Mouse (Mus musculus) liver, embryonic 14 days (tissue): Measurements from ENCODE around the gene Cd320. TPM values are rescaled to one million over a fixed set of nuclear protein-coding genes. Genes with fewer than 3 reads are reported as not detected.

Experiments used
- polyA plus RNA-seq: library from polyadenylated mRNA; depleted of rRNA; stranded (reverse); fragments of >200 nt; gene quantifications from 2 replicates; pipeline ENCODE4 v1.2.3, GENCODE M21; 2012; rRNA removed

The Cd320 gene
- polyA plus RNA-seq = 6.8 TPM in 2 replicates

GRCm38 (mm10) chr17:33842966-33843795, at the start of gene Cd320:
Cd320 (plus strand) TSS chr17:33843091.

GRCm38 (mm10) chr17:33810334-33811141, 32.4 kb upstream of the Cd320 start, which contains the start of gene Kank3:
Kank3 (plus strand) TSS chr17:33810519.

GRCm38 (mm10) chr17:33824084-33824996, 18.6 kb upstream of the Cd320 start, which contains the start of the genes Rps28 and Ndufa7:
Rps28 (minus strand) TSS chr17:33824562.
Ndufa7 (plus strand) TSS chr17:33824572.

GRCm38 (mm10) chr17:33873537-33873936, 30.6 kb downstream of the Cd320 start, which contains the start of gene Gm7029:
Gm7029 (plus strand) TSS chr17:33873837.

GRCm38 (mm10) chr17:33890533-33891059, 47.7 kb downstream of the Cd320 start, which contains the start of gene Kifc1:
Kifc1 (minus strand) TSS chr17:33890661.

Other genes with a start within 250 kb of the Cd320 start
- 18.4 and 23.1 TPM in 2 replicates for gene Zfp414, start 214.0 kb upstream of the Cd320 start, polyA plus RNA-seq
- 1.1 and 1.8 TPM in 2 replicates for gene Pram1, start 205.0 kb upstream of the Cd320 start, polyA plus RNA-seq
- gene Hnrnpm, start 156.2 kb upstream of the Cd320 start, polyA plus RNA-seq = 158 and 161 TPM in 2 replicates
- gene March2, start 124.4 kb upstream of the Cd320 start, polyA plus RNA-seq = 133 and 171 TPM in 2 replicates
- gene Rab11b, start 82.6 kb upstream of the Cd320 start, polyA plus RNA-seq = 84.2 and 94.7 TPM in 2 replicates
- gene Angptl4, start 61.3 kb upstream of the Cd320 start, polyA plus RNA-seq = 5.3 and 6.5 TPM in 2 replicates
- gene Kank3, start 32.6 kb upstream of the Cd320 start, polyA plus RNA-seq = 7.5 and 8.2 TPM in 2 replicates
- 798 and 847 TPM in 2 replicates for gene Rps28, start 18.5 kb upstream of the Cd320 start, polyA plus RNA-seq
- 125 and 147 TPM in 2 replicates for gene Ndufa7, start 18.5 kb upstream of the Cd320 start, polyA plus RNA-seq
- not detected in 2 replicates for gene Gm7029, start 30.7 kb downstream of the Cd320 start, polyA plus RNA-seq
- 37.2 and 40.2 TPM in 2 replicates for gene Kifc1, start 47.6 kb downstream of the Cd320 start, polyA plus RNA-seq
- 0.45 and 0.64 TPM in 2 replicates for gene Platr17, start 62.0 kb downstream of the Cd320 start, polyA plus RNA-seq
- 13.5 and 16.7 TPM in 2 replicates for gene Daxx, start 66.3 kb downstream of the Cd320 start, polyA plus RNA-seq
- gene Tapbp, start 72.8 kb downstream of the Cd320 start, polyA plus RNA-seq = 8.7 and 12.3 TPM in 2 replicates
- 10.9 and 11.4 TPM in 2 replicates for gene Zbtb22, start 72.8 kb downstream of the Cd320 start, polyA plus RNA-seq
- gene Rgl2, start 86.5 kb downstream of the Cd320 start, polyA plus RNA-seq = 15.3 and 15.4 TPM in 2 replicates
- gene Pfdn6, start 97.3 kb downstream of the Cd320 start, polyA plus RNA-seq = 72.9 and 74.1 TPM in 2 replicates
- gene Wdr46, start 97.6 kb downstream of the Cd320 start, polyA plus RNA-seq = 17.6 and 21.4 TPM in 2 replicates
- 1.0 and 1.2 TPM in 2 replicates for gene B3galt4, start 108.4 kb downstream of the Cd320 start, polyA plus RNA-seq
- gene Vps52, start 112.7 kb downstream of the Cd320 start, polyA plus RNA-seq = 15.7 and 18.1 TPM in 2 replicates
- 1,154 and 1,315 TPM in 2 replicates for gene Rps18, start 112.9 kb downstream of the Cd320 start, polyA plus RNA-seq
- 115 and 137 TPM in 2 replicates for gene H2-K1, start 157.3 kb downstream of the Cd320 start, polyA plus RNA-seq
- gene Ring1, start 181.6 kb downstream of the Cd320 start, polyA plus RNA-seq = 9.6 and 10.5 TPM in 2 replicates
- 28.0 and 29.0 TPM in 2 replicates for gene H2-Ke6, start 185.0 kb downstream of the Cd320 start, polyA plus RNA-seq
- 27.2 and 30.7 TPM in 2 replicates for gene Slc39a7, start 188.6 kb downstream of the Cd320 start, polyA plus RNA-seq
- gene Rxrb, start 188.7 kb downstream of the Cd320 start, polyA plus RNA-seq = 15.0 and 18.0 TPM in 2 replicates
- gene Col11a2, start 196.3 kb downstream of the Cd320 start, polyA plus RNA-seq = 0.27 and 0.33 TPM in 2 replicates
- 0.32 and 0.41 TPM in 2 replicates for gene H2-Oa, start 249.2 kb downstream of the Cd320 start, polyA plus RNA-seq